Mouse (Mus musculus): ENCODE measurements around the gene Atp1a2.

GRCm38 (mm10) chr1:172323298-172323697, 25.4 kb upstream of the Atp1a2 start:
- TF ChIP-seq POLR2A (IDR thresholded peaks at IDR 0.05; ENCODE audit: extremely low read depth, insufficient read depth, low read length) (no peak), CTCF (IDR thresholded peaks at IDR 0.05; ENCODE audit: extremely low read depth, insufficient read depth, low read length) (no peak)
